Mouse (Mus musculus) stomach, postnatal 0 days (tissue): Measurements from ENCODE around the gene Dazap1.

ENCODE experiments used
- CTCF ChIP-seq: IDR thresholded peaks from 2 replicates; pipeline ENCODE4 v1.5.1; 2016; ENCODE audit warnings: antibody characterized with exemption, low read depth, mild to moderate bottlenecking, moderate library complexity
- EP300 ChIP-seq: optimal IDR thresholded peaks from 2 replicates; pipeline ENCODE3; 2016; ENCODE audit warnings: antibody characterized with exemption

DNA sequence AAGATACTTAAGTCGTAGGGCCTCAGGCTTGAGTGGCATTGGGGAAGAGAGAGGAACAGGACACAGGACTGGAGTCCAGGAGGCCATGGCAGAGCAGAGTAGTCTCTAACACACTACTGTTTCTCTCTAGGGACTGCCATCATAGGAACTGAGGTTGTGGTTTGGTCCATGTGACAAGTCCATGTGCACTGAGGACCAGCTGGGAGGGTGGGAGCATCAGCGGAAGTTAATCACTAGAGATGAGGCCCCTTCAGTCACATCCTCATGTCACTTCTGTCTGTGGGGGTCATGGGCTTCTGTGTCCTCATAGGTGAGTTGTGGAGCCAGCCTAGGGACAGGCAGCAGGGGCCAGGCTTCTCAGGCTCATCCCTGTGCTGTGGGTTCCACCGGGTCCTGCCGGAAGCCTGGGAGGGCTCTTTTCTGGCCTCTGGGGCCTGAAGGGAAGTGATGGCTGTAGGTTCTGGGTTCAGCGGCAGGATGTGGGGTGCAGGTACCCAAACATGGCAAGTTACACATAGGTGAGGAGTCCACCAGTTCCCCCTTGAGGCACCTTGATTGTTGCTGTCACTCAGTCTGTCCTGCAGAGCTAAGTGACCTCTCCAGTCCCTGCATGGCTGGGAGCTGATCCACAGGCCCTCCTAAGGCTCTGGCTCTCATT lies 10.0 kb downstream of the Dazap1 start:
- no peak for TF ChIP-seq CTCF
- no peak for TF ChIP-seq EP300
